Mouse (Mus musculus) cerebellum, postnatal 4 days (tissue): ENCODE measurements at regions not wholly inside any gene's neighbourhood (a gene's known extent, or its start where the extent isn't known, plus 50 kb on each side); places are given as distances from the start of the nearest gene placed in this dataset.

Source experiments
- DNase-seq, 2 experiments: peaks; one replicate each; pipeline ENCODE4 v3.0.0; 2022; ENCODE audit warnings: low spot score in 2 of 2, mixed read lengths in 1 of 2

GRCm38 (mm10) chr15:62056889-62057288, 1134.1 kb upstream of the A1bg start:
- DNase-seq: no peak

- DNase-seq: no peak
These were observed 1133.6 kb upstream of the A1bg start for GRCm38 (mm10) chr15:62056401-62056800.

- no peak for DNase-seq
These were observed 1132.2 kb upstream of the A1bg start for GRCm38 (mm10) chr15:62055011-62055410.

- DNase-seq: no peak
These were observed 1130.8 kb upstream of the A1bg start for GRCm38 (mm10) chr15:62053420-62054239.

GRCm38 (mm10) chr15:62049416-62049815, 1126.6 kb upstream of the A1bg start:
- DNase-seq: no peak

GRCm38 (mm10) chr15:62048981-62049380, 1126.2 kb upstream of the A1bg start:
- no peak for DNase-seq

- DNase-seq: no peak
These were observed 1123.5 kb upstream of the A1bg start for GRCm38 (mm10) chr15:62046276-62046675.

- no peak for DNase-seq
These were observed 1122.0 kb upstream of the A1bg start for GRCm38 (mm10) chr15:62044654-62045335.

GRCm38 (mm10) chr15:62043617-62044392, 1121.0 kb upstream of the A1bg start:
- DNase-seq: no peak

- DNase-seq: no peak
These were observed 1120.2 kb upstream of the A1bg start for GRCm38 (mm10) chr15:62042924-62043504.
